Mouse (Mus musculus): ENCODE data around the gene Fcgr1. TPM values are rescaled to one million over a fixed set of nuclear protein-coding genes. Genes with fewer than 3 reads are reported as not detected.

Gene Fcgr1
- total and polyA plus RNA-seq, 2 experiments from 2014 or later, result 2.4 to 2.6 TPM

DNA sequence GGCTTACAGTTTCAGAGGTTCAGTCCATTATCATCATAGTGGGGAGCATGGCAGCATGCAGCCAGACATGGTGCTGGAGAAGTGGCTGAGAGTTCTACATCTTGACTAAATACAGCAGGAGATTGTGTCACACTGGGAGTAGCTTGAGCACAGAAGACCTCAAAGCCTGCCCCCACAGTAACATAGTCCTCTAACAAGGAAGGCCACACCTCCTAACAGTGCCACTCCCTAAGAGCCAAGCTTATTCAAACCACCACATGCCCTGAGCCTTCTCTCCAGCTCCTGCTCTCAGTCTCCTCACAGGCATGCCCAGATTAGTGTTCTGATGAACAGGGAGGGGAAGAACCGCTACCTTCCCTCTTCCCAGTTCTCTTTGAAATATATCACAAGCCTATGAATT is 42.9 kb upstream of the Fcgr1 start:
- H3K4me3 ChIP-seq (ENCODE audit: low read length), result no peak overlapping the region
- H3K4me1 ChIP-seq (ENCODE audit: insufficient read depth, low read length), result no peaks in the 10 kb centered on the region
- TF ChIP-seq CTCF (IDR thresholded peaks at IDR 0.05; ENCODE audit: low read depth), result no peak
- H3K9ac ChIP-seq (replicated peaks; ENCODE audit: low read length), result no peak overlapping the region
- no peak overlapping the region for H3K4me2 ChIP-seq (ENCODE audit: low read depth, low read length)
- no peak for ATAC-seq
- peaks cover 81% of the 10 kb centered on the region for H3K27me3 ChIP-seq (ENCODE audit: insufficient read depth, low read length)
- 85% methylated on average over 1 of the region's 1 CpGs for whole genome bisulfite sequencing
- no peaks in the 10 kb centered on the region for H3K36me3 ChIP-seq (ENCODE audit: insufficient read depth, low read length)
- H3K9me3 ChIP-seq (ENCODE audit: low read length), result no peaks in the 10 kb centered on the region
- no peak for DNase-seq (ENCODE audit: low spot score)
- H3K27ac ChIP-seq, result no peak overlapping the region

DNA sequence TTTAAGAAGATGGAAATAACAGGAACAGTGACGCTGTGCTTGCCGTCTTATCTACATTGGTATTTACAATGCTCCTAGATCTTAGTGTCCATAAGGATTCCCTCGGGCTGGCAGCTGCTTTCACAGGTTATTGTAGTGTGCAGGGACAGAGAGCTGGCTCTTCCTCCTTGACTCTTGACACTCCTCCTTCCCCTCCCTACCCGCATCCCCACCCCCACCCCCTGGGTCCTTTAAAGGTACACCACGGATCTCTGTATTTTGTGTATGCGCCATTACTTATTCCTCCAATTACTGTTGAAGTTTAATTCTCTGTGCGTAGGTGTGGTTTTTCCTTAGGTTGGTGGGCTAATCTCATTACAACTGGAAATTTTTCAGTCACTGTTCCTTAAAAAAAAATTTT is 41.8 kb upstream of the Fcgr1 start:
- Histone ChIP-seq H3K27me3 (ENCODE audit: insufficient read depth, low read length) (peaks cover 82% of the 10 kb centered on the region), H3K9ac (replicated peaks; ENCODE audit: low read length) (no peak overlapping the region), H3K4me1 (ENCODE audit: insufficient read depth, low read length) (no peaks in the 10 kb centered on the region), H3K36me3 (ENCODE audit: insufficient read depth, low read length) (no peaks in the 10 kb centered on the region), H3K27ac (no peak overlapping the region), H3K4me2 (ENCODE audit: low read depth, low read length) (no peak overlapping the region), H3K4me3 (ENCODE audit: low read length) (no peak overlapping the region), H3K9me3 (ENCODE audit: low read length) (no peaks in the 10 kb centered on the region)
- WGBS, result 30% methylated on average over 7 of the region's 7 CpGs
- DNase-seq (ENCODE audit: low spot score) (no peak), ATAC-seq (no peak)
- TF ChIP-seq CTCF (IDR thresholded peaks at IDR 0.05; ENCODE audit: low read depth), result no peak

DNA sequence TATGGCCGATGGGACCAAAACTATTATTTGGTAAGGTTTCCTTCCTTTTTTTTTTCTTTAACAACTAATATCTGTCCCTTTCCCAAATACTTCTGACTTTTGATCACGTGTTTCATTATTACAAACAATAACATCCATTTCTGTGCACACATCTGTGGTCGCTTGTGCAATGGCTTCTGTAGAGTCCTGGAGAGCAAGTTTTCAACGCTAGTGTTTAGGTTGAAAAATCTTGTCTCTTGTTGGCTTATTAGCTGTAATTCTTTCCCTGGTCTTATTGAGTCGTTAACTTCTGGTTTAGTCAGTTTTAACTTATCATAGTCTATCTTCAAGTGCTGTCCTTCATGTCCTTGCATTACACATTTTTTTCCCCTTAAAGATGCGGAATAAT is 41.4 kb upstream of the Fcgr1 start:
- Histone ChIP-seq H3K4me1 (ENCODE audit: insufficient read depth, low read length) (no peaks in the 10 kb centered on the region), H3K27me3 (ENCODE audit: insufficient read depth, low read length) (peaks cover 87% of the 10 kb centered on the region), H3K27ac (no peak overlapping the region), H3K9ac (replicated peaks; ENCODE audit: low read length) (no peak overlapping the region), H3K36me3 (ENCODE audit: insufficient read depth, low read length) (no peaks in the 10 kb centered on the region), H3K4me2 (ENCODE audit: low read depth, low read length) (no peak overlapping the region), H3K9me3 (ENCODE audit: low read length) (no peaks in the 10 kb centered on the region), H3K4me3 (ENCODE audit: low read length) (no peak overlapping the region)
- DNase-seq (ENCODE audit: low spot score), result no peak
- ATAC-seq, result no peak
- WGBS, result 56% methylated on average over 6 of the region's 6 CpGs
- no peak for TF ChIP-seq CTCF (IDR thresholded peaks at IDR 0.05; ENCODE audit: low read depth)

GRCm38 (mm10) chr3:96334175-96335162 is 40.7 kb upstream of the Fcgr1 start:
- WGBS, result 4% methylated on average over 36 of the region's 36 CpGs
- H3K9ac ChIP-seq (replicated peaks; ENCODE audit: low read length), result no peak overlapping the region
- H3K27ac ChIP-seq, result no peak overlapping the region
- H3K4me3 ChIP-seq (ENCODE audit: low read length), result 0 out of 2 replicates have a peak overlapping the region, but pooled peaks have one; percentile 7
- no peaks in the 10 kb centered on the region for H3K36me3 ChIP-seq (ENCODE audit: insufficient read depth, low read length)
- no peaks in the 10 kb centered on the region for H3K4me1 ChIP-seq (ENCODE audit: insufficient read depth, low read length)
- H3K9me3 ChIP-seq (ENCODE audit: low read length), result no peaks in the 10 kb centered on the region
- DNase-seq (ENCODE audit: low spot score), result no peak
- ATAC-seq, result no peak
- peaks cover 93% of the 10 kb centered on the region for H3K27me3 ChIP-seq (ENCODE audit: insufficient read depth, low read length)
- peak overlapping the region; percentile 8; the same call in 1 of the 2 replicates for H3K4me2 ChIP-seq (ENCODE audit: low read depth, low read length)
- TF ChIP-seq CTCF (IDR thresholded peaks at IDR 0.05; ENCODE audit: low read depth), result no peak

GRCm38 (mm10) chr3:96333396-96334174 is 39.8 kb upstream of the Fcgr1 start:
- ATAC-seq, result no peak
- peak overlapping the region; percentile 8; the same call in 1 of the 2 replicates for H3K4me2 ChIP-seq (ENCODE audit: low read depth, low read length)
- H3K36me3 ChIP-seq (ENCODE audit: insufficient read depth, low read length), result no peaks in the 10 kb centered on the region
- H3K27me3 ChIP-seq (ENCODE audit: insufficient read depth, low read length), result peaks cover 93% of the 10 kb centered on the region
- 3% methylated on average over 25 of the region's 25 CpGs for WGBS
- no peak for DNase-seq (ENCODE audit: low spot score)
- no peaks in the 10 kb centered on the region for H3K9me3 ChIP-seq (ENCODE audit: low read length)
- no peak for TF ChIP-seq CTCF (IDR thresholded peaks at IDR 0.05; ENCODE audit: low read depth)
- peak overlapping the region; percentile 7; the same call in 1 of the 2 replicates for H3K4me3 ChIP-seq (ENCODE audit: low read length)
- H3K27ac ChIP-seq, result no peak overlapping the region
- H3K9ac ChIP-seq (replicated peaks; ENCODE audit: low read length), result no peak overlapping the region
- H3K4me1 ChIP-seq (ENCODE audit: insufficient read depth, low read length), result no peaks in the 10 kb centered on the region

- ATAC-seq (no peak), DNase-seq (ENCODE audit: low spot score) (no peak)
- peaks cover 86% of the 10 kb centered on the region for H3K27me3 ChIP-seq (ENCODE audit: insufficient read depth, low read length)
- no peak overlapping the region for H3K27ac ChIP-seq
- H3K9me3 ChIP-seq (ENCODE audit: low read length), result no peaks in the 10 kb centered on the region
- H3K4me3 ChIP-seq (ENCODE audit: low read length), result no peak overlapping the region
- H3K4me2 ChIP-seq (ENCODE audit: low read depth, low read length), result no peak overlapping the region
- H3K9ac ChIP-seq (replicated peaks; ENCODE audit: low read length), result no peak overlapping the region
- H3K4me1 ChIP-seq (ENCODE audit: insufficient read depth, low read length), result no peaks in the 10 kb centered on the region
- WGBS, result 6% methylated on average over 27 of the region's 27 CpGs
- H3K36me3 ChIP-seq (ENCODE audit: insufficient read depth, low read length), result no peaks in the 10 kb centered on the region
- TF ChIP-seq CTCF (IDR thresholded peaks at IDR 0.05; ENCODE audit: low read depth), result no peak
Measured at GRCm38 (mm10) chr3:96332631-96333395, 39.0 kb upstream of the Fcgr1 start.
